Mouse (Mus musculus): ENCODE measurements around the gene Rhod. TPM values are rescaled to one million over a fixed set of nuclear protein-coding genes. Genes with fewer than 3 reads are reported as not detected.
A peak's percentile ranks its signal among the peaks of the same experiment; 100 is the strongest.

Gene Rhod
- polyA plus RNA-seq (2015; fragmentation: Nextera tagmentation; extraction: Ambion mirVana): 46.3 and 57.9 TPM in 2 replicates

- Histone ChIP-seq H3K27ac (ENCODE audit: low read length) (peak within 1 kb of the TSS; percentile 91), H3K4me3 (ENCODE audit: low read length) (peak within 1 kb of the TSS; percentile 74), H3K9ac (replicated peaks; ENCODE audit: low read length) (peak within 1 kb of the TSS; percentile 81), H3K36me3 (ENCODE audit: insufficient read depth, low read length) (peaks cover 13% of the 10 kb centered on the region; the same call in 1 of the 2 replicates), H3K9me3 (ENCODE audit: low read length) (peaks cover 4% of the 10 kb centered on the region; the same call in 1 of the 2 replicates), H3K4me1 (ENCODE audit: insufficient read depth, low read length) (peaks cover 36% of the 10 kb centered on the region), H3K27me3 (ENCODE audit: insufficient read depth, low read length) (no peaks in the 10 kb centered on the region), H3K4me2 (replicated peaks; ENCODE audit: low read depth, low read length) (peak within 1 kb of the TSS; percentile 90)
- WGBS: under 1% methylated on average over 50 of the region's 51 CpGs
- peak; percentile 50 for ATAC-seq (ENCODE audit: low FRiP score, low TSS enrichment)
Observed at GRCm38 (mm10) chr19:4439161-4439801, at the start of gene Rhod. Gene Rhod, minus strand, starts transcription at chr19:4439432.

GRCm38 (mm10) chr19:4487877-4488276 lies 48.6 kb upstream of the Rhod start:
- Histone ChIP-seq H3K27me3 (ENCODE audit: insufficient read depth, low read length) (no peaks in the 10 kb centered on the region), H3K4me3 (ENCODE audit: low read length) (no peak overlapping the region), H3K9ac (replicated peaks; ENCODE audit: low read length) (no peak overlapping the region), H3K4me2 (replicated peaks; ENCODE audit: low read depth, low read length) (no peak overlapping the region), H3K36me3 (ENCODE audit: insufficient read depth, low read length) (no peaks in the 10 kb centered on the region), H3K27ac (ENCODE audit: low read length) (no peak overlapping the region), H3K4me1 (ENCODE audit: insufficient read depth, low read length) (peaks cover 14% of the 10 kb centered on the region), H3K9me3 (ENCODE audit: low read length) (no peaks in the 10 kb centered on the region)
- ATAC-seq (ENCODE audit: low FRiP score, low TSS enrichment): no peak
- 89% methylated on average over 2 of the region's 2 CpGs for WGBS

GRCm38 (mm10) chr19:4485006-4485405 lies 45.8 kb upstream of the Rhod start:
- Histone ChIP-seq H3K4me3 (ENCODE audit: low read length) (no peak overlapping the region), H3K36me3 (ENCODE audit: insufficient read depth, low read length) (no peaks in the 10 kb centered on the region), H3K27ac (ENCODE audit: low read length) (peak overlapping the region; percentile 80), H3K9me3 (ENCODE audit: low read length) (no peaks in the 10 kb centered on the region), H3K27me3 (ENCODE audit: insufficient read depth, low read length) (no peaks in the 10 kb centered on the region), H3K9ac (replicated peaks; ENCODE audit: low read length) (no peak overlapping the region), H3K4me2 (replicated peaks; ENCODE audit: low read depth, low read length) (no peak overlapping the region), H3K4me1 (ENCODE audit: insufficient read depth, low read length) (peaks cover 14% of the 10 kb centered on the region)
- 7% methylated on average over 5 of the region's 5 CpGs for WGBS
- ATAC-seq (ENCODE audit: low FRiP score, low TSS enrichment): 0 out of 2 replicates have a peak, but pooled peaks have one; percentile 31

GRCm38 (mm10) chr19:4482111-4482859 lies 43.1 kb upstream of the Rhod start:
- Histone ChIP-seq H3K9me3 (ENCODE audit: low read length) (no peaks in the 10 kb centered on the region), H3K4me1 (ENCODE audit: insufficient read depth, low read length) (peaks cover 20% of the 10 kb centered on the region), H3K4me3 (ENCODE audit: low read length) (no peak overlapping the region), H3K27ac (ENCODE audit: low read length) (no peak overlapping the region), H3K9ac (replicated peaks; ENCODE audit: low read length) (no peak overlapping the region), H3K36me3 (ENCODE audit: insufficient read depth, low read length) (no peaks in the 10 kb centered on the region), H3K4me2 (replicated peaks; ENCODE audit: low read depth, low read length) (no peak overlapping the region), H3K27me3 (ENCODE audit: insufficient read depth, low read length) (no peaks in the 10 kb centered on the region)
- ATAC-seq (ENCODE audit: low FRiP score, low TSS enrichment): no peak
- WGBS: 82% methylated on average over 3 of the region's 3 CpGs

GRCm38 (mm10) chr19:4481326-4481725 lies 42.1 kb upstream of the Rhod start:
- no peak for ATAC-seq (ENCODE audit: low FRiP score, low TSS enrichment)
- H3K4me1 ChIP-seq (ENCODE audit: insufficient read depth, low read length): peaks cover 29% of the 10 kb centered on the region
- H3K9ac ChIP-seq (replicated peaks; ENCODE audit: low read length): no peak overlapping the region
- H3K36me3 ChIP-seq (ENCODE audit: insufficient read depth, low read length): no peaks in the 10 kb centered on the region
- 40% methylated on average over 4 of the region's 4 CpGs for WGBS
- no peak overlapping the region for H3K4me2 ChIP-seq (replicated peaks; ENCODE audit: low read depth, low read length)
- no peak overlapping the region for H3K27ac ChIP-seq (ENCODE audit: low read length)
- no peak overlapping the region for H3K4me3 ChIP-seq (ENCODE audit: low read length)
- no peaks in the 10 kb centered on the region for H3K27me3 ChIP-seq (ENCODE audit: insufficient read depth, low read length)
- H3K9me3 ChIP-seq (ENCODE audit: low read length): no peaks in the 10 kb centered on the region

GRCm38 (mm10) chr19:4480041-4480440 lies 40.8 kb upstream of the Rhod start:
- Histone ChIP-seq H3K27me3 (ENCODE audit: insufficient read depth, low read length) (peaks cover 6% of the 10 kb centered on the region; the same call in 1 of the 2 replicates), H3K27ac (ENCODE audit: low read length) (no peak overlapping the region), H3K9me3 (ENCODE audit: low read length) (no peaks in the 10 kb centered on the region), H3K4me2 (replicated peaks; ENCODE audit: low read depth, low read length) (no peak overlapping the region), H3K9ac (replicated peaks; ENCODE audit: low read length) (no peak overlapping the region), H3K4me3 (ENCODE audit: low read length) (no peak overlapping the region), H3K36me3 (ENCODE audit: insufficient read depth, low read length) (no peaks in the 10 kb centered on the region), H3K4me1 (ENCODE audit: insufficient read depth, low read length) (peaks cover 25% of the 10 kb centered on the region)
- no peak for ATAC-seq (ENCODE audit: low FRiP score, low TSS enrichment)
- WGBS: 88% methylated on average over 2 of the region's 2 CpGs

GRCm38 (mm10) chr19:4478190-4478516 lies 38.9 kb upstream of the Rhod start:
- Histone ChIP-seq H3K4me1 (ENCODE audit: insufficient read depth, low read length) (peaks cover 16% of the 10 kb centered on the region), H3K9ac (replicated peaks; ENCODE audit: low read length) (no peak overlapping the region), H3K4me2 (replicated peaks; ENCODE audit: low read depth, low read length) (no peak overlapping the region), H3K4me3 (ENCODE audit: low read length) (no peak overlapping the region), H3K27ac (ENCODE audit: low read length) (no peak overlapping the region), H3K36me3 (ENCODE audit: insufficient read depth, low read length) (no peaks in the 10 kb centered on the region), H3K27me3 (ENCODE audit: insufficient read depth, low read length) (peaks cover 6% of the 10 kb centered on the region; the same call in 1 of the 2 replicates), H3K9me3 (ENCODE audit: low read length) (no peaks in the 10 kb centered on the region)
- no peak for ATAC-seq (ENCODE audit: low FRiP score, low TSS enrichment)
- WGBS: 47% methylated on average over 1 of the region's 1 CpGs

- Histone ChIP-seq H3K9ac (replicated peaks; ENCODE audit: low read length) (peak within 1 kb of the TSS; percentile 75), H3K4me3 (ENCODE audit: low read length) (peak within 1 kb of the TSS; percentile 62), H3K4me2 (replicated peaks; ENCODE audit: low read depth, low read length) (peak within 1 kb of the TSS; percentile 98), H3K36me3 (ENCODE audit: insufficient read depth, low read length) (no peaks in the 10 kb centered on the region), H3K9me3 (ENCODE audit: low read length) (no peaks in the 10 kb centered on the region), H3K4me1 (ENCODE audit: insufficient read depth, low read length) (peaks cover 16% of the 10 kb centered on the region), H3K27ac (ENCODE audit: low read length) (no peak within 1 kb of the TSS), H3K27me3 (ENCODE audit: insufficient read depth, low read length) (peaks cover 6% of the 10 kb centered on the region; the same call in 1 of the 2 replicates)
- WGBS: 26% methylated on average over 21 of the region's 21 CpGs
- no peak; the same call in 1 of the 2 replicates for ATAC-seq (ENCODE audit: low FRiP score, low TSS enrichment)
Observed at GRCm38 (mm10) chr19:4477345-4478189, 38.3 kb upstream of the Rhod start, which contains the start of gene Syt12. Gene Syt12, minus strand, starts transcription at chr19:4477447.

GRCm38 (mm10) chr19:4476601-4477257 lies 37.5 kb upstream of the Rhod start:
- H3K27ac ChIP-seq (ENCODE audit: low read length): no peak overlapping the region
- H3K4me2 ChIP-seq (replicated peaks; ENCODE audit: low read depth, low read length): peak overlapping the region; percentile 98
- H3K36me3 ChIP-seq (ENCODE audit: insufficient read depth, low read length): no peaks in the 10 kb centered on the region
- peak overlapping the region; percentile 62 for H3K4me3 ChIP-seq (ENCODE audit: low read length)
- H3K4me1 ChIP-seq (ENCODE audit: insufficient read depth, low read length): peaks cover 16% of the 10 kb centered on the region
- peak overlapping the region; percentile 75 for H3K9ac ChIP-seq (replicated peaks; ENCODE audit: low read length)
- no peaks in the 10 kb centered on the region for H3K9me3 ChIP-seq (ENCODE audit: low read length)
- WGBS: 0% methylated on average over 55 of the region's 70 CpGs
- H3K27me3 ChIP-seq (ENCODE audit: insufficient read depth, low read length): peaks cover 6% of the 10 kb centered on the region; the same call in 1 of the 2 replicates
- ATAC-seq (ENCODE audit: low FRiP score, low TSS enrichment): peak; percentile 68

Measured in kidney, embryonic 16.5 days (tissue).